Mouse (Mus musculus) ES-Bruce4 (cell line): ENCODE measurements around the gene Prl2c5. TPM values are rescaled to one million over a fixed set of nuclear protein-coding genes. Genes with fewer than 3 reads are reported as not detected.

Experiments
- polyA plus RNA-seq: library from polyadenylated mRNA; stranded (reverse); fragments of >200 nt; gene quantifications from 2 replicates; pipeline ENCODE4 v1.2.4, GENCODE M21; 2011; ENCODE audit warnings: low read depth; ENCODE audit not compliant: missing spikeins, insufficient read depth, insufficient read length

The Prl2c5 gene
- polyA plus RNA-seq, 1 experiment = 6.7 TPM

Other genes with a start within 250 kb of the Prl2c5 start
- 1.3 and 1.7 TPM in 2 replicates for gene Prl2c2, start 177.3 kb upstream of the Prl2c5 start, polyA plus RNA-seq
- 16.8 and 22.9 TPM in 2 replicates for gene Gpr137b, start 211.3 kb downstream of the Prl2c5 start, polyA plus RNA-seq